Comparison of ENCODE assay signal across 9 mouse cellular contexts in genomic region chr11:117176304-117176703, GRCm38 (mm10). TPM values are rescaled to one million over a fixed set of nuclear protein-coding genes. Genes with fewer than 3 reads are reported as not detected.
DNase-seq lines count a peak whose midpoint lies in the region; ATAC-seq and TF ChIP-seq lines count a peak whose summit lies in the region.
"Had no signal": no experiment of that assay in that cellular context is flagged by ENCODE, and none has a peak within 500 bp of the region (broad histone marks: within the 10 kb centered on the region; RNA-seq: fewer than 3 reads in every experiment).

No protein-coding gene starts in this region.

- 36% methylated on average over 5 of the region's 5 CpGs for WGBS in hindbrain, embryonic 11.5 days
- 28% methylated on average over 5 of the region's 5 CpGs for WGBS in hindbrain, embryonic 16.5 days
- WGBS in kidney, postnatal 0 days = 33% methylated on average over 5 of the region's 5 CpGs

- no peak overlapping the region for H3K27ac ChIP-seq in hindbrain, embryonic 11.5 days (ENCODE audit: low read depth, low read length)
- no peak overlapping the region for H3K27ac ChIP-seq in hindbrain, embryonic 16.5 days (ENCODE audit: low read depth, low read length)
- H3K27ac ChIP-seq in cortical plate, adult 2 months (ENCODE audit: insufficient read depth, low read length) = no peak overlapping the region
- H3K27ac ChIP-seq in kidney, postnatal 0 days = no peak overlapping the region
- H3K27ac ChIP-seq: embryonic facial prominence, embryonic 12.5 days had no signal

- TF ChIP-seq POLR2A in cortical plate, adult 2 months (IDR thresholded peaks at IDR 0.05; ENCODE audit: extremely low read depth, insufficient read depth, low read length) = no peak

- H3K9ac ChIP-seq in hindbrain, embryonic 11.5 days (ENCODE audit: low read depth, low read length) = no peak overlapping the region
- H3K9ac ChIP-seq in hindbrain, embryonic 16.5 days (ENCODE audit: low read depth, low read length) = no peak overlapping the region
- H3K9ac ChIP-seq in kidney, postnatal 0 days (ENCODE audit: low read depth, low read length) = no peak overlapping the region
- H3K9ac ChIP-seq: embryonic facial prominence, embryonic 12.5 days had no signal

- no peak overlapping the region for H3K4me3 ChIP-seq in hindbrain, embryonic 11.5 days (ENCODE audit: low read depth, low read length)
- no peak overlapping the region for H3K4me3 ChIP-seq in hindbrain, embryonic 16.5 days (ENCODE audit: low read length)
- no peak overlapping the region for H3K4me3 ChIP-seq in G1E (ENCODE audit: low read depth, low read length)
- no peak overlapping the region for H3K4me3 ChIP-seq in cortical plate, adult 2 months (ENCODE audit: insufficient read depth, low read length)
- H3K4me3 ChIP-seq in kidney, postnatal 0 days (replicated peaks; ENCODE audit: low read depth, low read length) = no peak overlapping the region
- H3K4me3 ChIP-seq: embryonic facial prominence, embryonic 12.5 days had no signal

- H3K4me2 ChIP-seq in hindbrain, embryonic 11.5 days (replicated peaks; ENCODE audit: low read depth, low read length) = no peak overlapping the region
- H3K4me2 ChIP-seq in hindbrain, embryonic 16.5 days (ENCODE audit: low read length) = no peak overlapping the region
- no peak overlapping the region for H3K4me2 ChIP-seq in kidney, postnatal 0 days (ENCODE audit: low read length)
- H3K4me2 ChIP-seq: embryonic facial prominence, embryonic 12.5 days had no signal

- no peaks in the 10 kb centered on the region for H3K4me1 ChIP-seq in hindbrain, embryonic 11.5 days (replicated peaks; ENCODE audit: control insufficient read depth, insufficient read depth, low read length)
- H3K4me1 ChIP-seq in hindbrain, embryonic 16.5 days (ENCODE audit: control insufficient read depth, insufficient read depth, low read depth, low read length) = peaks cover 9% of the 10 kb centered on the region
- peaks cover 16% of the 10 kb centered on the region for H3K4me1 ChIP-seq in G1E (ENCODE audit: insufficient read depth, low read depth, low read length)
- 0 out of 2 replicates have a peak, but pooled peaks cover 3% of the 10 kb centered on the region for H3K4me1 ChIP-seq in cortical plate, adult 2 months (ENCODE audit: control insufficient read depth, insufficient read depth, low read length)
- H3K4me1 ChIP-seq in kidney, postnatal 0 days (replicated peaks; ENCODE audit: insufficient read depth, low read length) = no peaks in the 10 kb centered on the region; the same call in 1 of the 2 replicates

- peak; percentile 56 for DNase-seq in hindbrain, embryonic 11.5 days (ENCODE audit: low spot score)
- peak; percentile 40 for DNase-seq in G1E (ENCODE audit: low spot score)
- peak; percentile 72 for DNase-seq in kidney, postnatal 0 days (ENCODE audit: low spot score)
- DNase-seq in thymus, postnatal 10 days (ENCODE audit: low spot score in 2 of 2) = peak; percentile 16 to 56
- no peak for DNase-seq in urinary bladder, adult 2 months (ENCODE audit: low spot score)

- no peak for TF ChIP-seq CTCF in G1E (IDR thresholded peaks at IDR 0.05; ENCODE audit: low read depth, low read length)
- TF ChIP-seq CTCF in cortical plate, adult 2 months (IDR thresholded peaks at IDR 0.05; ENCODE audit: extremely low read depth, insufficient read depth, low read length) = peak; percentile 40; the same call in 1 of the 2 replicates
- TF ChIP-seq CTCF in kidney, postnatal 0 days (IDR thresholded peaks at IDR 0.05; ENCODE audit: low read depth) = peak; percentile 67

- H3K9me3 ChIP-seq in hindbrain, embryonic 11.5 days (ENCODE audit: control insufficient read depth, low read length) = no peaks in the 10 kb centered on the region
- H3K9me3 ChIP-seq in hindbrain, embryonic 16.5 days (ENCODE audit: control insufficient read depth, low read length) = peaks cover 3% of the 10 kb centered on the region; the same call in 1 of the 2 replicates
- H3K9me3 ChIP-seq in G1E (replicated peaks) = peaks cover 16% of the 10 kb centered on the region
- no peaks in the 10 kb centered on the region for H3K9me3 ChIP-seq in kidney, postnatal 0 days (replicated peaks; ENCODE audit: low read length)

- no peaks in the 10 kb centered on the region for H3K27me3 ChIP-seq in hindbrain, embryonic 11.5 days (ENCODE audit: control insufficient read depth, insufficient read depth, low read length)
- H3K27me3 ChIP-seq in hindbrain, embryonic 16.5 days (replicated peaks; ENCODE audit: control insufficient read depth, insufficient read depth, low read length) = no peaks in the 10 kb centered on the region
- peaks cover 16% of the 10 kb centered on the region; the same call in 1 of the 2 replicates for H3K27me3 ChIP-seq in G1E (ENCODE audit: insufficient read depth, low read length)
- no peaks in the 10 kb centered on the region for H3K27me3 ChIP-seq in kidney, postnatal 0 days (ENCODE audit: insufficient read depth, low read length)
- H3K27me3 ChIP-seq: embryonic facial prominence, embryonic 12.5 days had no signal

- no peaks in the 10 kb centered on the region for H3K36me3 ChIP-seq in hindbrain, embryonic 11.5 days (ENCODE audit: control insufficient read depth, insufficient read depth, low read length)
- H3K36me3 ChIP-seq in hindbrain, embryonic 16.5 days (ENCODE audit: control insufficient read depth, insufficient read depth, low read length) = no peaks in the 10 kb centered on the region
- no peaks in the 10 kb centered on the region for H3K36me3 ChIP-seq in G1E (replicated peaks)
- H3K36me3 ChIP-seq in kidney, postnatal 0 days (ENCODE audit: insufficient read depth, low read length) = no peaks in the 10 kb centered on the region
- H3K36me3 ChIP-seq: embryonic facial prominence, embryonic 12.5 days had no signal

- no peak; the same call in 1 of the 2 replicates for ATAC-seq in hindbrain, embryonic 11.5 days (ENCODE audit: low FRiP score)
- ATAC-seq in hindbrain, embryonic 16.5 days = no peak
- no peak for ATAC-seq in G1E (ENCODE audit: extremely low read depth, insufficient number of reproducible peaks, low FRiP score, poor library complexity, severe bottlenecking)
- ATAC-seq in kidney, postnatal 0 days (replicated peaks; ENCODE audit: low FRiP score, low read depth) = peak; percentile 26; the same call in 1 of the 2 replicates
- peak; percentile 63 for ATAC-seq in megakaryocyte-erythroid progenitor cell, adult 5-6 weeks (replicated peaks; ENCODE audit: low FRiP score, low TSS enrichment, poor library complexity, severe bottlenecking)

RNA-seq across cellular contexts. Expression of gene Sept9, which starts 23.2 kb away (rescaled TPM):
- polyA plus RNA-seq in hindbrain, embryonic 11.5 days (2014; fragmentation: Nextera tagmentation; extraction: Ambion mirVana) = 126 and 141 TPM in 2 replicates
- polyA plus RNA-seq in hindbrain, embryonic 16.5 days (2015; fragmentation: Nextera tagmentation; extraction: Ambion mirVana) = 109 and 124 TPM in 2 replicates
- total RNA-seq in G1E (2014; fragmentation: Nextera tagmentation) (115 and 141 TPM in 2 replicates), G1E (2017) (261 and 292 TPM in 2 replicates)
- polyA plus RNA-seq in G1E (2012) = 410 and 469 TPM in 2 replicates
- polyA plus RNA-seq in cortical plate, adult 2 months (2012; rRNA removed) = 34.6 and 36.9 TPM in 2 replicates
- polyA plus RNA-seq in kidney, postnatal 0 days (2015; fragmentation: Nextera tagmentation; extraction: Ambion mirVana) = 71.2 and 78.6 TPM in 2 replicates
- total RNA-seq in megakaryocyte-erythroid progenitor cell, adult 5-6 weeks (2014; fragmentation: Nextera tagmentation) = 41.8 and 46.9 TPM in 2 replicates
- 60.5 and 68.2 TPM in 2 replicates for total RNA-seq in megakaryocyte-erythroid progenitor cell, adult 5-6 weeks (2017)
- 38.4 and 62.8 TPM in 2 replicates for polyA plus RNA-seq in urinary bladder, adult 2 months (2012; rRNA removed)

Comparison
In these comparisons a context has a peak if more than half of its experiments do, and no peak if none do; other contexts are left out.
1. ATAC-seq: peak in kidney, postnatal 0 days (single experiment) and megakaryocyte-erythroid progenitor cell, adult 5-6 weeks (single experiment); none in hindbrain, embryonic 11.5 days (single experiment), hindbrain, embryonic 16.5 days (single experiment) and G1E (single experiment).